Mouse (Mus musculus): ENCODE data around the gene Cdkn1a. TPM values are rescaled to one million over a fixed set of nuclear protein-coding genes. Genes with fewer than 3 reads are reported as not detected.

Cdkn1a gene
- polyA plus RNA-seq, 1 experiment: 293 TPM

- peak overlapping the region; percentile 20 for H3K4me3 ChIP-seq (ENCODE audit: low read depth, low read length)
These were observed 9.0 kb upstream of the Cdkn1a start for GRCm38 (mm10) chr17:29081618-29082381.

DNA sequence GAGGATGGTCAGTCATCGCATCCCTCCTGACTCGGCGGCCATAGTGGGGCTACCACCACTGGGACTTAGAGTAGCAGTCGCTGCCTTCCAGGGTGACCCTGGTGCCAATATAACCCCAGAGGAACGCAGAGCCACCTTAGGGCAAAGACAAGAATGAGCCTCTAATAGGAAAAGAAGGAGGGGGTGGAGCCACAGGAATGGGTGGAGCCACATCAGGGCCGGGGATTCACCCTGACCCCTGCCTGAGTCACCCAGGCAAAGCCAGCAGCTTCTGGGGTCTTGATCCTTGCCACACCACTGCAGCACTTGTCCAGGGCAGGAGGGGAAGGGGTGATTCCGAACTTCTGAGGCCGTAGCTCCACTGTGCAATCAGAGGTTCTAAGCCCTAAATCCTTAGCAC is 7.2 kb upstream of the Cdkn1a start:
- no peak overlapping the region for H3K4me3 ChIP-seq (ENCODE audit: low read depth, low read length)
- no peaks in the 10 kb centered on the region for H3K27me3 ChIP-seq (ENCODE audit: control insufficient read depth, insufficient read depth, low read length)
- 95% methylated on average over 8 of the region's 8 CpGs for WGBS
- TF ChIP-seq CTCF (IDR thresholded peaks at IDR 0.05; ENCODE audit: extremely low read depth, insufficient read length, insufficient replicate concordance, low read depth, low read length): no peak
- TF ChIP-seq POLR2A (IDR thresholded peaks at IDR 0.05; ENCODE audit: low read depth, low read length): no peak
- H3K36me3 ChIP-seq (ENCODE audit: control insufficient read depth, insufficient read depth, low read length): no peaks in the 10 kb centered on the region
- H3K4me1 ChIP-seq (ENCODE audit: control insufficient read depth, insufficient read depth, insufficient read length, low read length): peaks cover 18% of the 10 kb centered on the region
- H3K27ac ChIP-seq (ENCODE audit: insufficient read depth, low read depth, low read length): no peak overlapping the region

More at GRCm38 (mm10) chr17:29081618-29082381, 9.0 kb upstream of the Cdkn1a start:
- Histone ChIP-seq H3K27ac (ENCODE audit: insufficient read depth, low read depth, low read length) (no peak overlapping the region), H3K27me3 (ENCODE audit: control insufficient read depth, insufficient read depth, low read length) (no peaks in the 10 kb centered on the region), H3K36me3 (ENCODE audit: control insufficient read depth, insufficient read depth, low read length) (no peaks in the 10 kb centered on the region), H3K4me1 (ENCODE audit: control insufficient read depth, insufficient read depth, insufficient read length, low read length) (peaks cover 18% of the 10 kb centered on the region)
- 57% methylated on average over 21 of the region's 21 CpGs for whole genome bisulfite sequencing
- TF ChIP-seq POLR2A (IDR thresholded peaks at IDR 0.05; ENCODE audit: low read depth, low read length) (no peak), CTCF (IDR thresholded peaks at IDR 0.05; ENCODE audit: extremely low read depth, insufficient read length, insufficient replicate concordance, low read depth, low read length) (no peak)

GRCm38 (mm10) chr17:29084656-29085055 is 6.1 kb upstream of the Cdkn1a start:
- 76% methylated on average over 7 of the region's 7 CpGs for WGBS
- Histone ChIP-seq H3K36me3 (ENCODE audit: control insufficient read depth, insufficient read depth, low read length) (no peaks in the 10 kb centered on the region), H3K27me3 (ENCODE audit: control insufficient read depth, insufficient read depth, low read length) (no peaks in the 10 kb centered on the region), H3K27ac (ENCODE audit: insufficient read depth, low read depth, low read length) (peak overlapping the region; percentile 3; the same call in 1 of the 2 replicates), H3K4me1 (ENCODE audit: control insufficient read depth, insufficient read depth, insufficient read length, low read length) (peaks cover 18% of the 10 kb centered on the region), H3K4me3 (ENCODE audit: low read depth, low read length) (no peak overlapping the region)
- TF ChIP-seq POLR2A (IDR thresholded peaks at IDR 0.05; ENCODE audit: low read depth, low read length) (no peak), CTCF (IDR thresholded peaks at IDR 0.05; ENCODE audit: extremely low read depth, insufficient read length, insufficient replicate concordance, low read depth, low read length) (no peak)

DNA sequence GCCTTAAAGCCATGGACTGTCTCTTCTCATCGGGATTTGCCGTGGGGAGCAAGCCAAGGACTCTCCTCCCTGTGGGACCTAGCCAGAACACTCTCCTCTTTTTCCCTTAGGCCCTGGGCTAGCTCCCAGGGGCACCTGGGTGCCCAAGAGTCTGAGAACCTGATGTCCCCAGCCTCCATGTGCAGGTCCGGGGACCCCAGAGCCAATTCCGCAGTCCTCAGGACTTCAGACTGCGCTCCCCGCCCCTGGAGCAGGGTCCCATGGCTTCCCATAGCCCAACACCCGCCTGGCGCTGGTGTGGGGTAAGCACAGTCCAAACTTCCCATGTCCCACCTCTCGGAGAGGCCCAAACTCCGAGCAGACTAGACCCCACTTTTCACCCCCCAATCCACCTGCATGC is 5.5 kb upstream of the Cdkn1a start:
- Histone ChIP-seq H3K36me3 (ENCODE audit: control insufficient read depth, insufficient read depth, low read length) (no peaks in the 10 kb centered on the region), H3K27ac (ENCODE audit: insufficient read depth, low read depth, low read length) (no peak overlapping the region), H3K4me1 (ENCODE audit: control insufficient read depth, insufficient read depth, insufficient read length, low read length) (peaks cover 18% of the 10 kb centered on the region), H3K4me3 (ENCODE audit: low read depth, low read length) (no peak overlapping the region), H3K27me3 (ENCODE audit: control insufficient read depth, insufficient read depth, low read length) (no peaks in the 10 kb centered on the region)
- 85% methylated on average over 10 of the region's 10 CpGs for WGBS
- TF ChIP-seq POLR2A (IDR thresholded peaks at IDR 0.05; ENCODE audit: low read depth, low read length) (no peak), CTCF (IDR thresholded peaks at IDR 0.05; ENCODE audit: extremely low read depth, insufficient read length, insufficient replicate concordance, low read depth, low read length) (no peak)

- WGBS: 83% methylated on average over 4 of the region's 4 CpGs
- no peak overlapping the region for H3K27ac ChIP-seq (ENCODE audit: insufficient read depth, low read depth, low read length)
- no peaks in the 10 kb centered on the region for H3K27me3 ChIP-seq (ENCODE audit: control insufficient read depth, insufficient read depth, low read length)
- no peak overlapping the region for H3K4me3 ChIP-seq (ENCODE audit: low read depth, low read length)
- TF ChIP-seq CTCF (IDR thresholded peaks at IDR 0.05; ENCODE audit: extremely low read depth, insufficient read length, insufficient replicate concordance, low read depth, low read length) (no peak), POLR2A (IDR thresholded peaks at IDR 0.05; ENCODE audit: low read depth, low read length) (no peak)
- H3K4me1 ChIP-seq (ENCODE audit: control insufficient read depth, insufficient read depth, insufficient read length, low read length): peaks cover 9% of the 10 kb centered on the region
- H3K36me3 ChIP-seq (ENCODE audit: control insufficient read depth, insufficient read depth, low read length): no peaks in the 10 kb centered on the region
These were observed 3.9 kb upstream of the Cdkn1a start for GRCm38 (mm10) chr17:29086916-29087315.

DNA sequence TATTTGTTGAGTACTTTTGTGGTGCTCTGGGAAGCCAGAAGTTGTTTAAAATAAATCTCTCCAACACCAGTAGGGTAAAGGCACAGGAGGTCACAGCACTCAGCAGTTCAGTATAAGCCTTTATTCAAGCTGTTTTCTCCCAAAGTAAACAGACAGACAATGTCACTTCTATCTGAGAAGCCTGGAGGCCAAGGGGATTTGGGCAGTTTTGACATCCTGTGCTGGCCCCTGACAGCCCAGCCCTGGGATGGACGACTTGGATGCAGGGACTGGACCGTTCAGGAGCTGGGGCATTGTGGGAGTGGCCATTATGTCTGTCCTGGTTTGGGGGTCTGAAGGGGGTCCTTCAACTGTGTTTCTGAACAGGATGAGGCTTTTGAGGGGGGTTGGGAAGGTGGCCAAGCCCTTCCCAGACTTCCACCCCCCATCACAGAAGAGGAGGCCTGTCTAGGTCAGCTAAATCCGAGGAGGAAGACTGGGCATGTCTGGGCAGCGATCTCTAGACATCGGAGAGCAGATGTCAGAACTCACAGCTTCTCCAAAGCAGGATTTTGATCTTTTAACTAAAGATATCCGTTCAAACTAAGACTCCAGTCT is 670 bp downstream of the Cdkn1a start:
- Histone ChIP-seq H3K4me3 (ENCODE audit: low read depth, low read length) (no peak overlapping the region), H3K4me1 (ENCODE audit: control insufficient read depth, insufficient read depth, insufficient read length, low read length) (no peaks in the 10 kb centered on the region), H3K27me3 (ENCODE audit: control insufficient read depth, insufficient read depth, low read length) (no peaks in the 10 kb centered on the region), H3K36me3 (ENCODE audit: control insufficient read depth, insufficient read depth, low read length) (no peaks in the 10 kb centered on the region), H3K27ac (ENCODE audit: insufficient read depth, low read depth, low read length) (no peak overlapping the region)
- WGBS: 63% methylated on average over 6 of the region's 6 CpGs
- TF ChIP-seq CTCF (IDR thresholded peaks at IDR 0.05; ENCODE audit: extremely low read depth, insufficient read length, insufficient replicate concordance, low read depth, low read length): no peak
- TF ChIP-seq POLR2A (IDR thresholded peaks at IDR 0.05; ENCODE audit: low read depth, low read length): no peak

DNA sequence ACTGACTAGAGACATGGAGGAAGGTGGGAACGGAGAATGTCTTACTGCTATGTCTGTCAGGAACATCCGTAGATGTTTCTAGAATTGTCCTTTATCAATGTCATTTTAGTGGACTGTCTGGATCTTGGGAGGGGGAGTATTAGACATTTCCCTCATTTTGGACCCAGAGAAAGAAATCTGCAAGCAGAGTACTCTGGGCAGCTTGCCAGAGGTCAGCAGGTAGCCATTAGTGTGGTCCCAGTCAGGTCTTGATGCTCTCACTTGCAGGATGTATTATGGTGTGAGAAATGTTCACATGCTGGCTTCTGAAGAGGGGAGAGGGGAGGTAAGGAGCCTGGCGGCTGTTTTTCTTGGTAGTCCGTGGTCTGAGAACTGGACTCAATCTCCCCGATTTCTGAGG is 1.7 kb downstream of the Cdkn1a start:
- H3K4me1 ChIP-seq (ENCODE audit: control insufficient read depth, insufficient read depth, insufficient read length, low read length): peaks cover 2% of the 10 kb centered on the region
- no peaks in the 10 kb centered on the region for H3K27me3 ChIP-seq (ENCODE audit: control insufficient read depth, insufficient read depth, low read length)
- no peak for TF ChIP-seq POLR2A (IDR thresholded peaks at IDR 0.05; ENCODE audit: low read depth, low read length)
- TF ChIP-seq CTCF (IDR thresholded peaks at IDR 0.05; ENCODE audit: extremely low read depth, insufficient read length, insufficient replicate concordance, low read depth, low read length): no peak
- no peak overlapping the region for H3K4me3 ChIP-seq (ENCODE audit: low read depth, low read length)
- 71% methylated on average over 5 of the region's 5 CpGs for WGBS
- no peak overlapping the region for H3K27ac ChIP-seq (ENCODE audit: insufficient read depth, low read depth, low read length)
- peaks cover 2% of the 10 kb centered on the region for H3K36me3 ChIP-seq (ENCODE audit: control insufficient read depth, insufficient read depth, low read length)

Data from small intestine, adult 2 months (tissue).